Mouse (Mus musculus) heart, postnatal 36 days (tissue): ENCODE results near the gene Adcy1. TPM values are rescaled to one million over a fixed set of nuclear protein-coding genes. Genes with fewer than 3 reads are reported as not detected.

Experiments used
- DNase-seq, 2 experiments: peaks; one replicate each; pipeline ENCODE4 v3.0.0; 2021 to 2022
- intact Hi-C: fragments of 180-260 bp; cut with DNase I; formaldehyde crosslinking; loops from one replicate; pipeline ENCODE4 v1.15.1; 2025
- total RNA-seq, 2 experiments: library from RNA; stranded (reverse); gene quantifications; 2 replicates each; pipeline ENCODE4 v1.2.3; 2021

Gene Adcy1
- total RNA-seq, 2 experiments from 2014 or later: 1.6 to 2.0 TPM

DNA sequence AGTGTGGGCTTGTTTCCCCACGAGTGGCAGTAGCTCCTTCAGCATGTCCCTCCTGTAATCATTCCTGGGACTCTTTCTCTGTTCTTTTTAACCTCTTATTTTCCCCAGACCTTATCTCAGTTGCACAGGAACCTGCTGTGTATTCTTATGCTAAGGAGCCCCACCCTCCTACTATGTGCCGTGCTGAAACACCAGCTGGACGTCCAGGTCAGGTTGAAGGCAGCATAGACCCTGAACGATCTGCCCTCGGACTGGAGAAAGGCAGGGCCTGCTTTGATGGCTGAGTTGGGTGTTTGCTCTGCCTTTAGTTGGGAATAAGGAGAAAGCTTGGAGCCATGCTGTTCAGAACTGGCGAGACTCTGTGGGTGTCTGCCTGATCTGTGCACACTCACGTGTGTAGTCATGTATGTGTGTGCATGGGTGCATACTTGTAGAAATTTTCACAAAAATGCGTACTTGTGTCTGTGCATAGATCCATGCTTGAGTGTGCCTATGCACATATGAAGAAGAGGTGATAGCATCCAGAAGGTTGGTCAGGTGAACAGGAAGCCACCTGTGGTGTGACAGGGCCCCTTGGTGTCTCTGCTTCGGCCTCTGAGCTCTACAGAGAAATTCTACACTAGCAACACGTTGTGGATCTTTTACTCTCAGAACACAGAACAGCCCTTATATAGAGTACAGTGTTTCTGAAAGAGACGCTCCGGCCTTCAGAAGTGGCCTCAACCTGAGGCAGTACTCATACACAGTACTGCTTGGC lies 5.4 kb downstream of the Adcy1 start:
- DNase-seq: no peak
- intact Hi-C loops: no loop called here

DNA sequence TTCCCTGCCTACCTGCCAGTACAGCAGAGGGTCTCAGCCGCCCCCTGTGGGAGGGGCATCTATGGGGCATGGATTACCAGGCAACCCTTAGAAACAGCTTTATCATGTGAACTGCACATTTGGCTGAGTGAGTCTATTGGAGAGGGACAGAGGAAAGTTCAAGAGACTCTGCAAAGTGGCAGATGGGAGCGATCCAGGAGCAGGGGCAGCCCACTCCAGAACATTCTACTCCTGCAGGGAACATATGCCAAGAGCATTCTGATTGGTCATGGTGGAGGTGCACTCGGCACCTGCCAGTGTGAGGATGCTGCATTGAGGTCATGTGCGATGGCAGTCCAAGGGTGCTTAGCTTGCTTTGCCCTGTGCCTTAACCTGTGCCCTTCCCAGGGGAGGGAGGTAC lies 6.5 kb downstream of the Adcy1 start:
- no peak for DNase-seq
- intact Hi-C loops: no loop called here

DNA sequence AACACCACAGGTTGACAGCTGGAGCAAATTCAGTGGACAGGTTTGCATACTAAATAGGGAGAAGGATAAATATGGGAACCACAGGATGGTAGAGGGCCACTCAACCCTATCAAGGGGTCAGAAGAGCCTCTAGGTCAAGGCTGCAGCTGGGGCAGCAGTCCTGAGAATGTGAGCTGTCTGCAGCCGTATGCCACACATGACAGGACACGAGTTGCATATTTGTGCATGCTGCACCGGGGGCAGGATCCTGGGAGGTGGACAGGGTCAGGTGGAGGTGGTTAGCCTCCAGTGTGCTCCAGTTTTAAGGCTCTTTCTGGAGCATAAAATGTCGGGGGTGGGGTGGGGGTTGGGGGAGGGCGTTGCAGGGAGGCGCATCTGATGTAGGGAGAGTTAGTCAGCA lies 8.3 kb downstream of the Adcy1 start:
- DNase-seq: no peak
- intact Hi-C loops: no loop called here

DNA sequence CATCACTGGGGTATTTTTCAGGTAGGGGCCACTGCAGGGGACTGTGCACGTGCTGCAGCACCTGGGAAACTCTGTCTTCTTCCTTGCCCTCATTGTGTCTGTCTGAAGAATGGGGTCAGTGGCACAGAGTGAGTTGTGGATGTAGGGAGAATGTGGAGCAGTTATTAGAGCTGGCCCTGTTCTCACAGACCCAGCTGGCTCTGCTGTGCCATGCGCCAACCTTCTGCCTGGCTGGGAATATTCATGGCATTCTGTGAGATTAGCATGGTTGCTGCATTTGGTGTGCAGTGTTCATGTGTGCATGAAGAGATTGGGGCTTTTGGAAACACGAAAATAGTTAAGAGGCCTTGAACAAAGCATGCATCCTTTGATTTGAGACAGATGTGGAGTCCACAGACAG lies 10.3 kb downstream of the Adcy1 start:
- intact Hi-C loops: no loop called here
- DNase-seq: no peak

DNA sequence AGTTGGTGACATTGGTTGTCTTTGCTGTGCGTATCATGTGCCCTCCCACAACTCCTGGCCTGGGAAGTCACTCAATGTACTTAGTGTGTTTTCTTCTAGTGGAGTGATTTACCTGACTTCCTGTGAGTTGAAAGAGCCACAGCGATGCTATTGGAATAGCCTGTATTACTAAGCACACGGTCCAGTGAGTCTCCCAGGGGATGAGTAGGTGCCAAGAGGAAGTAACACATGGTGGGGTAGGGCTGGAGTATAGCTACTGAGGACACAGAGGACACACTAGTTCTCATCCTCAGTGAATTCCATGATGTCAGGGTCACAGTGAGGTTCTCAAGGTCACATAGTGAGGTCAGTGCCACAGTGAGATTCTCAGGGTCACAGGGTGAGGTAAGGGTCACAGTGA lies 13.2 kb downstream of the Adcy1 start:
- DNase-seq: no peak
- intact Hi-C loops: no loop called here

GRCm38 (mm10) chr11:7081893-7082292 lies 18.6 kb downstream of the Adcy1 start:
- intact Hi-C loops: no loop called here
- DNase-seq: no peak

DNA sequence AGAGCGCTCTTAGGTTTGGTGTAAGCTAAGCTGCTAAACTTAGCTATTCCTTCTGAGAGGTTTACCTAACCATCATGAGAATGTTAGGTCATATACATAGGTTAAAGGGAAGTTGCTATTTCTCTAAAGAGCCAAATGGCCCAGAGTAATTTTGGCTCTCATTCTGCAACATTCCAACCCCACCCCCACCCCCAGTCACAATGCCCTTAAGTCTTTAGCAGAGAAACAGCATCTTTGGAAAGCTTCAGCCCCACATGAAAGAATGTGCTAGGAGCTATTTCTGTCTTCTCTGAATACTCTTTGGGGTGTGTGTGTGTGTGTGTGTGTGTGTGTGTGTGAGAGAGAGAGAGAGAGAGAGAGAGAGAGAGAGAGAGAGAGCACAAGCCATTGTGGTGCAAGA lies 20.6 kb downstream of the Adcy1 start:
- DNase-seq: no peak
- intact Hi-C loops: no loop called here

DNA sequence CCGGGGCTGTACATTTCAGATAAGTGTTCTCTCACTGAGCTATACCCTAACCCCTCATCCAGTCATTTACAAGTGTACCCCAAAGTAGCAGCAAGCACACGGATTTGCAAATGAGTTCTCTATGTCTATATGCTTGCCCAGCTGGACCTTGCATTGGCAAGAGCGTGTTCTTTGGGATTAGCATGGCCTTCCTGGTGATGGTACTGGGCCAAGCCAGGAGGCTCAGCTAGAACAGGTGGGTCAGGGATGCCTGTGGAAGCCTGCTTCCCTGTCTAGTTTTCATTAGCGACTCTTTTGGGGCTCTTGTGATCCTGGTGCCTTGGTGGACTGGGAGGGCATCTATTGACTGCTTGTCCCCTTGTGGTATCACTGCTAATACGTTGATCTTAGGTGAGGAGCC lies 21.9 kb downstream of the Adcy1 start:
- no peak for DNase-seq
- intact Hi-C loops: no loop called here

DNA sequence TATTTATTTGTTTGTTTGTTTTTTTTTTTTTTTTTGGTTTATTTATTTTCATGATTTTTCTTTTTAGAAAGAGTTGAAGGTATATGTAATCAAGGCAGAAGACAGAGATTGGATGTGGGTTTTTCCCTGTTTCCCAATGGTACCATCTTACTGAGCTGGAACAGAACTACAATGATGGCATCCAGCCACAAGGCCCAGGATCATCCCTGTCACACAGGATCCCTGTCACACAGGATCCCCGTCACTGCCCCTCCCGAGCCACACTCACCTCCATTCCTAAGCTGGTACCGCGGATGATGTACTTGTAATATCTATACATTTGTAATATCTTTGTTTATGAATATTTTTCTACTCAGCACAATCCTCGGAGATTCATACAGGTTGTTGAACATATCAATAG lies 27.8 kb downstream of the Adcy1 start:
- intact Hi-C loops: no loop called here
- DNase-seq: no peak

GRCm38 (mm10) chr11:7094844-7095243 lies 31.6 kb downstream of the Adcy1 start:
- intact Hi-C loops: no loop called here
- no peak for DNase-seq

GRCm38 (mm10) chr11:7101674-7102073 lies 38.4 kb downstream of the Adcy1 start:
- intact Hi-C loops: no loop called here
- DNase-seq: no peak

- no peak for DNase-seq
- intact Hi-C loops: no loop called here
Measured at GRCm38 (mm10) chr11:7102256-7103194, 39.2 kb downstream of the Adcy1 start.

DNA sequence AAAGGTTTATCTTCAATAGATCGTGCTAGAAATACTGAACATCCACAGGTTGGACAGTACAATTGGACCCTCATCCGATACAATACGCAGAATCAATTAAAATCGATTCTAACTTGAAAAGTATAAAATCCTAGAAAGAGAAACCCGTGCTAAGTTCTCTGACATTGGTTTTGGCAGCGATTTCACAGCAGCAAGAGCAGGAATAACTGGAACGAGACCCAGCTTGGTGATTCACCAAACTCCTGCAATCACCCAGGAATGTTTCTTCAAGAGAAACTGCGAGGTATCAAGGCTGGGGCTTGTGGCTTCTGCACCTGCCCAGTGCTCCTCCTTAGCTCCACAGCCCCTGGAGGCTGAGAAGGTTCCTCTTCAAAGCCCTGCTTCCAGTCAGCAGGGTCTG lies 42.0 kb downstream of the Adcy1 start:
- no peak for DNase-seq
- intact Hi-C loops: no loop called here

- intact Hi-C loops: no loop called here
- DNase-seq: no peak
Measured at GRCm38 (mm10) chr11:7109131-7109530, 45.8 kb downstream of the Adcy1 start.

- no peak for DNase-seq
- intact Hi-C loops: no loop called here
Measured at GRCm38 (mm10) chr11:7113046-7113445, 49.8 kb downstream of the Adcy1 start.

- DNase-seq: peak in 1 of 2 experiments; percentile 5
- intact Hi-C loops: no loop called here
Measured at GRCm38 (mm10) chr11:7113687-7114086, 50.4 kb downstream of the Adcy1 start.

- DNase-seq: no peak
- intact Hi-C loops: no loop called here
Measured at GRCm38 (mm10) chr11:7114312-7114711, 51.0 kb downstream of the Adcy1 start.

GRCm38 (mm10) chr11:7116647-7117046 lies 53.4 kb downstream of the Adcy1 start:
- intact Hi-C loops: no loop called here
- DNase-seq: no peak

DNA sequence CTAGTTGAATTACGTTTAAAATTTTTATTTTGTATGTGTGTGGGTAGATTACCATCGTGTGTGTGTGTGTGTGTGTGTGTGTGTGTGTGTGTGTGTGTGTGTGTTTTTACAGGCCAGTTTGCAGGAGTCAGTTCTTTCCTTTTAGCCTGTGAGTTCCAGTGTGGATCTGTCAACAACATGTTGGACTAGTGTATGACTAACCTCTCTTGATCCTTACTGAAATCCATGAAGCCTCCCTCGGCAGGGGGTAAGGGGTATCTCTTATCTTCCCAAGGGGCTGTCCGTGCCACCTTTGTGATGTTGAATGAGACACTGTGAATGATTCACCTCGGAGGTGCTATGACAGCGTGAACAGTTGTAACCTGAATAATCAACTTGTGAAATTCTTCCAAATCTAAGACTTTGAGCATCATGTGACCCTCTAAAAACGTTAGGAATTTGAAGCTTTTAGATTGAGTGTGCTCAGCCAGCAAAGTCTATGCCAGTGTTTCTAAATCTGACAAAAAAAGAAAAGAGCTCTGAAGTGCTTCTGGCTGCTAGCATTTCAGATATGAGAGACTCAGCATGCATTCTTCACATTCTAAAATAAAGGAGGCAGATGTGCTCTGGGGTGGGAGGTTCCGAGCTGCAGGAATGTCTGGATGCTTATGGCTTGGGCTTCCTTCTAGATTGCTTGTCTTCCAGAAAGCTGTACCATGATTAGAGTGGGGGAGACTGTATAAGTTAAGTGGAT lies 66.2 kb downstream of the Adcy1 start:
- DNase-seq: no peak
- intact Hi-C loops: no loop called here

- intact Hi-C loops: no loop called here
- no peak for DNase-seq
Measured at GRCm38 (mm10) chr11:7132736-7133387, 69.6 kb downstream of the Adcy1 start.

- intact Hi-C loops: no loop called here
- no peak for DNase-seq
Measured at GRCm38 (mm10) chr11:7133736-7134135, 70.4 kb downstream of the Adcy1 start.
